Mouse (Mus musculus) lung, postnatal 25 days (tissue): ENCODE results near the gene Olfr1250.
"Not testable (repeated sequence)": the region's sequence is repeated elsewhere in the genome, so short reads cannot be mapped to it uniquely, and the experiment has no call there.

Source experiments
- DNase-seq: peaks from one replicate; pipeline ENCODE4 v3.0.0; 2022; ENCODE audit warnings: low spot score

Gene Olfr1250

DNA sequence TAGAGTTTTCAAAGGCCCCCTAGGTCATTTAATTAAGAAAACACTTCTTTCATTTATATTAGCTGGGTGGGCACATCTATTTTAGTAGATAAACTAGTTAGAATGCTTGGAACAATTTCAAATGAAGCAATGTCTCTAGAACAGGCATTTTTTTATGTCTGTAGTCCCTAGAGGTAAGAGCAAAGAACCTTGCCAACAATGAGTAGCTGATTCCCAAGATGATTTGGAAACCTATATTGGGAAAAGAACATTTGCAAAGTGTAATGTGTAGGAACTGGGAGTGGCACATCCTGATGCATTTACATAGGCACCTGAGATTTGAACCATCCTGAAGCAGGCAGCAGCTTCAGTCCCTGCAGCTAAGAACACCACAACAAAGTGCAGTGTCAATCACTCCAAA lies at the start of gene Olfr1250:
Olfr1250 (minus strand) TSS at position 101 of the 400 bp plus-strand sequence.
- no peak for DNase-seq

DNA sequence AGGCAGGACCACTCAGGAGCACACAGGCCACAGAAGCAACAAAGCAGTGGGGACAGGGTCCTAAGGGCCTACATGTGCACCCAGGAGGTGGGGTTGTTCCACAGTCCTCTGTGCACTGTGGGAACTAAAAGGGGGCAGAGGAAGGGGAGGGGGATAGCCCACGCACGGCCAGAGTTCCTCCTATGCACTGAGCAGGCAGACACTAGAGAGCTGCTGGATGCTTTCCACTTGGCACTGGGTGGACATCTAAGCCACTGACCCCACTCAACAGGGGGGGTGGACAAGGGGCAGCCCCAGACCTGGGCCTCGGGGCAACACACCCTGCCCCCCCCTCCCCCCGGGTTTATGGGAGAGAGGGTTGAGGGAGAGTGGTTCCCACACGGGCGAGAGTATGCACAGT lies 30.7 kb upstream of the Olfr1250 start:
- DNase-seq = no peak

DNA sequence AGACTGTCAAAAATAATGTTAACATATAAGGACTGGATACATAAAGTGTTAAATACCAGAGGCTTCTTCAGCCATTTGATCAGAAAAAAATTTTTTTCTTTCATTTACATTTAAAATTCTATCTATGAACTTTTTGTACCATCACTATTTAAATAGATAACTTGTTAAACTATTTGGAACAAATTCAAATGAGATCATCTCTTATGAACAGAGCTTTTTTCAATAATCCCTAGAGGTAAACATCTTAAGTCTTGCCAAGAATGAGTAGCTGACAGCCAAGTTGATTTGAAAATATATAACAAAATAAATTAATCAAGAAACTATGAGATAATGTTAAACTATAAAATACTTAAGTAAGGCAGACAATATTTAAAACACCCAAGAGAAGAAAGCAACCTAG lies 10.6 kb upstream of the Olfr1250 start, which contains the start of gene Olfr1251:
Olfr1251 (minus strand) TSS at position 101 of the 400 bp plus-strand sequence.
- DNase-seq = no peak

DNA sequence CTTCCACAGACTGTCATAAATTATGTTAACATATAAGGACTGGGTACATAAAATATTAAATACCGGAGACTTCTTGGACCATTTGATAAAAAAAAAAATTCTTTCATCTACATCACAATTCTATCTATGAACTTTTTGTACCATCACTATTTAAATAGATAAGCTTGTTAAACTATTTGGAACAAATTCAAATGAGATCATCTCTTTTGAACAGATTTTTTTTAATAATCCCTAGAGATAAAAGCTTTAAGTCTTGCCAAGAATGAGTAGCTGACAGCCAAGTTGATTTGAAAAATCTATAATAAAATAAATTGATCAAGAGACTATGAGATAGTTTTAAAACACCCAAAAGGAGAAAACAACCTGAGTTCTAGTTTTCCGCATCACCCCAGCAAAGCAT lies 26.4 kb downstream of the Olfr1250 start, which contains the start of gene Olfr1249:
Olfr1249 (minus strand) TSS at position 101 of the 400 bp plus-strand sequence.
- no peak for DNase-seq

DNA sequence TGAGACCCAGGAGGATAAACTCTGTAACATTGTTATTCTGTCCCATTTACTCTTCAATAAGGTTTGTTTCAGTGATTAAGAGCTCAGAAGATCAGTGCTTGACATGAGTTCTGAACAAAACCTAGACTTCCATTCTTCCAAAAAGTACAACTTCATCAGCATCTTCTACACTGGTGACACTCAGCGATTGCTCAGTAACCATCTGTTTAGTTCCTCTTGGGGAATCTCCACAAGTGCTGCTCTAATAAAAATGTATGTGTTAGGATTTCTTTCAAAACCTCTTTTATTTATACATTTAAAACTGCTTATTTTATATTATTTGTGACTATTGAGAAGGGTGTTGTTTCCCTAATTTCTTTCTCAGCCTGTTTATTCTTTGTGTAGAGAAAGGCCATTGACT lies 43.1 kb downstream of the Olfr1250 start, which contains the start of gene Olfr1248:
Olfr1248 (minus strand) TSS at position 101 of the 400 bp plus-strand sequence.
- not testable (repeated sequence) for DNase-seq

DNA sequence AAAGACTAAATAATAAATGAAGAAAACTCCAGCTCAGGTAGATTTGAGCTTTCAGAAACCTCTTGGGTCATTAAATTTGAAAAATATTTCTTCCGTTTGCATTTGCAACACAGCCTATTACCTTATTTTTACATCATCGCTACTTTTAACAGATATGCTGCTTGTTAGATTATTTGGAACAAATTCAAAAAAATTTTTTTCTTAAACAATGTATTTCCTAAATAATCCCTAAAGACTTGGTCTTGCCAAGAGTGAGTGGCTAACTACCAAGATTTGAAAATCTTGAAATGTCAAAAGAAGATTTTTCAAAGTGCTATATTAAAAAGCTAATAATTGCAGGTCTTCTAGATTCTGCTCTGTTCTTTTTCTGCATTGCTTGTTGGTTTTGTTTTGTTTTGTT lies 47.2 kb downstream of the Olfr1250 start, which contains the start of gene Olfr1247:
Olfr1247 (minus strand) TSS at position 101 of the 400 bp plus-strand sequence.
- DNase-seq = no peak
